Mouse (Mus musculus) layer of hippocampus, adult 18-20 months (tissue): Measurements from ENCODE around the gene Tnk1. TPM values are rescaled to one million over a fixed set of nuclear protein-coding genes. Genes with fewer than 3 reads are reported as not detected.
A peak's percentile ranks its signal among the peaks of the same experiment; 100 is the strongest.

Experiments used
- DNase-seq, 2 experiments: peaks; one replicate each; pipeline ENCODE4 v3.0.0; 2022; ENCODE audit warnings: low spot score in 2 of 2
- long read RNA-seq: library from polyadenylated mRNA; stranded (forward); transcript quantifications from one replicate; pipeline ENCODE4 v2.0.0, GENCODE M21; 2021
- total RNA-seq, 2 experiments: library from RNA; stranded (reverse); gene quantifications; 2 replicates each; pipeline ENCODE4 v1.2.3; 2021

Gene Tnk1
- total RNA-seq = not detected
- long read RNA-seq = 0 reads

DNA sequence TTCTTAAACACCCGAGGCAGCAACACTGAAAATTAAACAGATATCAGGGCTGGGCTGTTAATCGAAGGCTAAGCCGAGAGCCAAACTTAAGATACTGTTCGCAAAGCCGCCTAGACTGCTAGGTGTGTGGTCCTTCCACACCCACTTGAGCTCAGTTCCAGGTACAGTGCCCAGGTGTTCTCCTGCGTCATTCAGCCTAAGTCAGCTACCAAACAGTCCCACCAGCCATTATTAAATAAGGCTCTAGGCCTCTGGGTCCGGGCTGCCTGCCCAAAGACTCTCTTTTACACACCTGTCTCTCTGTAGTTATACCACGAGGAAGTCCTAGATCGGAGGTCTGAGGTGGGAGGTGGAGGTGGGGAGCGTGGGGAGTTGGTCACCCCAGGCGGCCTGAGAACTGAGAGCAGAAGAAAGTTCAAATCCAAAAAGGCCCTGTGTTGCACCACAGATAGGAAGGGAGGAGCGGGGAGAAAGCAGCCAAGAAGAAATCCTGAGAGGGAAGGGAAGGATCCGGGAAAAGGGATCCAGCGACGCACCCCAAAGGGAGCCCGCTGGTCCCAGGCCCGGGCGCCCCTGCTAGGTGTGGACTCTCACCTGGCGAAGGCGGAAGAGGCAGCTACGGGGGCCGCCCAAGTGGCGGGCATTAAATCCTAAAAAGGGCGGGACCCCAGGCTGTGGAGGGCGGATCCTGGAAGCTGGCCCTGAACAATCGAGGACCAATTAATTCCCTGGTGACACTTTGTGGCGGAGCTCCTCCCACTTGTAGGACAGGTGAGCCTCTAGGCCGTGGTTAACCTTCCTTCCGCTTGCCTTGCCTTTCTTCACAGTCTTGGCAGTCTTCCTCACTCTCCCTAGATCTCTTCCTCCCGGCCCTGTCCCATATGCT, at the start of gene Tnk1:
Tnk1 (minus strand) TSS at position 618 of the 886 bp plus-strand sequence.
- DNase-seq = no peak

DNA sequence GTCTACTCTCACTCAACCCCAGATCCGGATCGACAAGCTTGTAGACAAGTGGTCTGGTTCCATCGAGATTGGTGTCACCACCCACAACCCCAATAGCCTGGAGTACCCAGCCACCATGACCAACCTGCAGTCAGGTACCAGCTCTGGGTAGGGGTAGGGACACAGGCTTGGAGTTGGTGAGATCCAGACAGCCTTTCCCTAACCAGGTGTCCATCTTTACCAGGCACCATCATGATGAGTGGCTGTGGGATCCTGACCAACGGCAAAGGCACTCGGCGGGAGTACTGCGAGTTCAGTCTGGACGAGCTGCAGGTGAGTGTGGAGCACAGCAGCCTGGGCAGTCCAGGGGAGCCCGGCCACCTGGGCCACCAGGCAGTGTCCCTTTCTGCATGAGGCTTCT, 45.8 kb upstream of the Tnk1 start:
- no peak for DNase-seq

GRCm38 (mm10) chr11:69902972-69903371, 44.4 kb upstream of the Tnk1 start:
- no peak for DNase-seq

DNA sequence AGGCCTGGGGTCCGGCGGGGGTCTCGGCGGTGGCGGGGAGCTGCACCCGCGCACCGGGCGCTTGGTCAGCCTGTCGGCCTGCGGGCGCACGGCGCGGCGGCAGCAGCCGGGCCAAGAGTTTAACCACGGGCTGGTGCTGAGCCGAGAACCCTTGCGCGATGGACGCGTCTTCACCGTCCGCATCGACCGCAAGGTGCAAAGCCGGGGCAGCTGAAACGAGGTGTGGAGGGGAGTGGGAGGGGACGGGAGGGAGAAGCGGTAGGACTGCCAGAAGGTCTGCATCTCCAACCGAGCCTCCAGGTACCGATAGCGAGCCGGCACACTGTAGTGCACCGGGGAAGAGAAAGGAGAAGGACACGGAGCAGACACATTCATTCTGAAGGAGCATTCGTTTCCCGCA, 43.5 kb upstream of the Tnk1 start:
- DNase-seq = no peak

DNA sequence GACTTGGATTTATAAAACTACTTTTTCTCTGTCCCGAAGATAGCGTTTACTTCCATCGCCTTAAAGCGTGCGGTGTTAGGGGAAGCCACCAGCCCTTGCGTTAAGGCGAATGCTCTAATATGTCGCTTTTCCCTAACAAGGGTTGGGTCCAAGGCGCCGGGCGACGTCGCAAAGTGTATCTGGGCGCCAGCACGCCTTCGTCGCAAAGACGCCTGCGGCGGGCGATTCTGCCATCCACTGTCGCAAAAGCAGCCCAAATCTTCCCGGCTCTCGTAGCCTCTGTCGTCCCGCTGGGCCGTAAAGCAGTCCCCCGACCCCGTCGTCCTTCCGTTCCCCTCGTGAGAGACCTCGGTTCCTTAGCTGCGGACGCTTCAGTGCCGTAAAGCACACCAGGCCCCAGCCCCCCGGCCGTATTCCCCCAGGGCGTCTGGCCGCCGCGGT, 42.9 kb upstream of the Tnk1 start:
- DNase-seq = peak; percentile 97 to 99

DNA sequence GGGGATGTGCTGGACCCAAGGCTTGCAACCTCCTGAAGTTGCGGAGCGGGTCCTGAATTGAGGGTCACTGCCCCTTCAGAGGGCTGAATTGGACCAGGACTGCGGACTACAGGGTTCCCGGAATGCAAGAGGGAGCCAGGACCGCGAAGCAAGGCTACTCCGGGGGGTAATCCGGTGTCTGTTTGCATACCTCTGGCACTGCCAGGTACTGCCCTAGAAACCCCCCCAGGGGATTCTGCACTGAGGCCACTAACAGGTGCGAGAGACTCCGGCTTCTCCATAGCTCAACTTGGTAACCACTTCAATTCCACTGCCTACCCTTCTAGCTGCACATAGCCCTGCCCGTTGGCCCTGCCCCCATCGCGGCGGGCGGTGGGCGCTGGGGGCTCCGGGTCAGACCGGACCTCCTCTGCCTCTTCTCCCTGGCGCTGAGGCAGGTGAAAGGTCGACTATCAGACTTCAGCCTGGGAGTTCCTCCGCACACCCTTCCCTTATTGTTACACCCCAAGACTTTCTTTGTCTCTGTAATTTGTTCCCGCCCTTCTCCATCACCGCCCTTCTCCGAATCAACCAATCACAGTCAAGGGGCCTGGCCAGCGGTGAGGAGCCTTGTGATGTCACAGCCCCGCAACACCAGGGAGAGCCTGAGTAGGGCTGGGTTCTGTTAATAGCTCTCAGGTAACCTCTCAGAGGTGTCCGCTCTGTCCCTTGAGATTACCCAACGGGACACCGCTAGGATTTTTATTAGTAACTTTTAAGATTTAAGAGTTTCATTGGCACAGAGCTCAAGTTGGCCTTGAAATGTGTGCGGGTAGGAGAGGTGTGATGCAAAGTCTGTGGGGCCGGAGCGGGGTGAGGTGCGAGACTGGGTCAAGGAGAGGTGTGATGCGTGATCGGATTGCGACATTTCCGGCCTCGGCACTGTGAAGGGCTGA, 42.2 kb upstream of the Tnk1 start, which contains the start of the genes 2810408A11Rik and Neurl4:
2810408A11Rik (minus strand) TSS at position 517 of the 935 bp plus-strand sequence.
Neurl4 (plus strand) TSS at position 602 of the 935 bp plus-strand sequence.
- DNase-seq = peak; percentile 86 to 90

DNA sequence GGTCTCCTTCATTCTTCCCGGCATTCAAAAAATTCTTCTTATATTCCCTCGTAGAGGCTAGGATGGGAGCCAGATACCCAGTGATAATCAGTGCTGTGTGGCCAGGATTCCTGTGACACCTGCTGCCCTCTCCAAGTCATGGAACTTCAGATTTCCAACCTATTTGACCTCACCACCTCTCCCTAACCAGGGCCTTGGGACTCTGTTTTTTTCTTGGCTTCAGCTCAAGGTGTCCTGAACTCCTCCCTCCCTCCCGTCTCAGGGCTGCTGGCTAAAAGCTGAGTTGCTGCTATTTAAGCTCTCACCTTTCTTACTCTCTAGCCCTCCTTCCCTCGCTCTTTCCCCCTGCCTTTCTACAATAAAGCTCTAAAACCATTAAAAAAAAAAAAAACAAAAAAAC, 41.3 kb upstream of the Tnk1 start:
- no peak for DNase-seq

- no peak for DNase-seq
Measured at GRCm38 (mm10) chr11:69895291-69895690, 36.8 kb upstream of the Tnk1 start, which contains the start of gene Acap1. Gene Acap1 (minus strand): TSS chr11:69895539.

DNA sequence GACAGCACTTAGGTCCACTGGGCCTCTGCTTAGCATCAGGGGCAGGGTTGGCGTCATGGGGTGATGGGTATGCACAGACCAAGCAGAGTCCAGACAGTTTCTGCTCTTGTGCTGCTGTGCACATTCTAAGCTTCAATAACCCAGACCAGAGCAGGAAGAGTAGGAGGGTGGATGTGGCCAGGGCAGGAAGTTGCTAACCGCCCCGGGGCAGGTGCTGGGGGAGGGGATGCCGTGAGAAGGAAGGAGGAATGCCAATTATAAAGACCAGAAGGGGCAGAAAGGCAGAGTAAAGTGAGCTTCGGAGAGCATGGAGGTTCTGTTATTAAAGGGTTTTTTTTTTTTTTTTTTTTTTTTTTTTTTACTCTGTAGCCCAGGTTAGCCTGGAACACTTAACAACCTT, 36.1 kb upstream of the Tnk1 start:
- no peak for DNase-seq

DNA sequence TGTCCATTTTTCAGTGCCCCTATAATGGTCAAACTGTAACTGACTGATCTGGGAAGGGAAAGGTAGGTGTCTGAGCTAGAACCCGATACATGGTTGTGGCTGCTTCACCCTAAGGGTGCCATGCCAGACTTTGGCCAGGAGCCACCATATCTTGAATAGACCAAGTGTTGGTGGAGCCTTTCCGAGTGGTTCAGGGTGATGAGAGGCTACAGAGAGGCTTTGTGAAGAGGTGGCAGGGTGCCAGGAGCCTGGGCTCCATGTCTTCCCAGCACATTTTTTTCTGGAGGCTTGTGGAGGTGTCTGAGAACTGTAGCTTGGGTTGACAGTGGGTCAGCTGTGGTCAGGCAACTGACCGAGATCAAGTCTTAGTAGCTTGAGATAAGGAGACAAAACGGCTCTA, 33.0 kb upstream of the Tnk1 start:
- peak in 1 of 2 experiments; percentile 34 for DNase-seq

DNA sequence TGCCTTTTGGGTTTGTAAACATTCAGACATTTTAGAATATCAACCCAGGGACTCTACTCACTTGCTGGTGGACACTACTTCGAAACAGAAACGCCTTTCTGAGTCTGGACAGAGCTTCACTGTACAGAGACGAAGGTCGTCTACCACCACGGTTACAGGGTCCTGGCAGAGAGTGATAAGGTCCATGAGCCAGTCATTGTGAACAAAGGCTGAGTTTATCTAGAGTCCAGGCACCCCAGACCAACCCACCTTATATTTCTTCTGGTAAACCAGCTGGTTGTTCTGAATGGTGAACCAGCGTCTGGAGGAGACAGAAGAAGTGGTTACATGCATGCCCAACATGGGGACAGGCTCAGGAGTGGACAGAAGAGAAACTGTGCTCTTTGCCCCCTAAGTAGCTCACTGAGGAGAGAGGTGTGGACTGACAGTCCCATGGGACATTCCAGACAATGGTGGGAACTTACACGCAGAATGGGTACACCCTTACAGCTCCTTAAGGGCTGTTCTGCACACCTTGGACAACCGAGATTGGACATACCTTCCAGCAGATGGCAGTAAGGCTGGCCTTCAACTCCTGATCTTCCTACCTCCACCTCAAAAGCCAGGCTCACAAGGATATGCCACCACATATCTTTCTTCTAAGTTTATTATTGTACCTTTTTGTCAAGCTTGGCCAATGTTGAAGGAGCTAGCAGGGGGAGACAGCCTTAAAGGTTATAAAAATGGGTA, 28.5 kb upstream of the Tnk1 start:
- no peak for DNase-seq

GRCm38 (mm10) chr11:69884663-69885062, 26.1 kb upstream of the Tnk1 start:
- no peak for DNase-seq

GRCm38 (mm10) chr11:69884240-69884639, 25.7 kb upstream of the Tnk1 start:
- no peak for DNase-seq

DNA sequence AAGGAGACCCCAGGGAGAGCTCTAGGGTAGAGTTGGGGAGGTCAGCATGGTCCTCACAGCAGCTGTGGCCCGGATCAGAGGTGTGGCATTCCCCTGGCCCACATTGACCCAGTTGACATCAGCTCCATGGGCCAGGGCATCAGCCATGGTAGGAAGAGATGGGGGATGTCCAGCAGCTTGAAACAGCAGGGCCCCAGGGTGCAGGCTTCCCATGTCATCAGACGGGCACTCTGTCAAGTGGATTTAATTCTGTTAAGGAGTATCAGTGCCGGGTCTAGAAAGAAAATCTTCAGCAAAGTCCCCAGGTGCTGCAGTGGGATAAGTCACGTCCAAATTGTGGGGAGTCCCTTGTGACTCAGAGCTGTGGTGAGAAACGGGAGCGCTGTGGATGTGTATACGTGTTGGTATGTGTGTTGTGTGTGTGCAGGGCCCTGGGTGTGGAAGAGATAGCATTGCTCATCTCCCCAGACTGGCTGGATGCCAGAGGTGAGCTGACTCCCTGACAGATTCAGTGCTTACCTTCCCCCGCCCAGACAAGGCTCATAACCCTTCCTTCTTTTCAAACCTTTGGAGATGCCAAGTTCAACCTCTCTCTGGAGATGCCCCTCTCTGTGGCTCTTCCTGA, 25.1 kb upstream of the Tnk1 start:
- DNase-seq = no peak

DNA sequence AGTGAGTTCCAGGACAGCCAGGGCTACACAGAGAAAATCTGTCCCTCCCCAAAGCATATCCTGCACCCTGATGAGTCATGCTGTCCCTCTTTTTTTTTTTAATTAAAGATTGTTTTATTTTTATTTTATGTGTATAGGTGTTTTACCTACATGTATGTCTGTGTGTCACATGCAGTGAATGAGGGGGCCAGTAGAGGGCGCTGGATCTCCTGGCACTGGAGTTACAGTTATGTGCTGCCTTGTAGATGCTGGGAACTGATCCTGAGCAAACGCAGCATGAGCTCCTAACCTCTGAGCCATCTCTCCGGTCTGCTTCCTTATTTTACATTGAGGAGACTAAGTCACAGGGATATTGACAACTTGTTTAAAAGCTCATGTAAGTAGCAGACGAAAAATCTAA, 24.5 kb upstream of the Tnk1 start:
- DNase-seq = no peak

GRCm38 (mm10) chr11:69881787-69882670, 23.5 kb upstream of the Tnk1 start:
- DNase-seq = no peak

DNA sequence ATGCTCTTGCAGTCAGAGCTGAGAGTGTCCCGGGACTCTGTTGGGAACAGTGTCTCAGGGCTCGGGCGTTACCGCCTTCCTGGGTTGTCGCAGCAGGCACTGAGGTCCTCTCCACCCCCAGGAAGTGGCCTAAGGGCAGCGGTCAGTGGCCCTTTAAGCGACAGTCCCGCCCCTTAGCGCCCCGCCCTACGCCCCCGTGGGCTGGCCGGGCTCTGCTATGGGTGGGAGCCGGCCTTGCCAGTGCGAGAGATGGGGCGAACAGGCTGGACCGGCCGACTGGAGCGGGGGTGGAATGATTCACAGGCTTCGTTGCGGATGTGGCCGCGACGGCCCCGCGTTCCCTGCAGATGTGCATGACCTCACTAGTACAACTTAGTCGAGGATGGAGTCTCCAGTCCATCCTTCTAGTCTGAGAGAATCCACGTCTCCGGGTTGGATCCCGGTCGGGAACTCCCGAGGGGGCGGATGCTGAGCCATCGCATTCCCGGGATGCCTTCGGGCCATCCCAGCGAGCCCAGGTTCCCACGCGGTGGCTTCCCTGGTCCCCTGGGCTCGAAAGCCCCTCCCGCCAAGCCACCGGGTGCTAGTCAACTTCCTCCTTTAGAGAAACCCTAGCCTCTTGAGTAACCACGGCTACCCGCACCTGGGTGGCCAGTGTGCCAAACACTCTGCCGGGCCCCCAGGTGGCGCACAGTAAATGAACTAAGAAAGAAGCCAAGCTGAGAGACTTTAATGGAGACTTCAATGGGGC, 22.5 kb upstream of the Tnk1 start, which contains the start of gene Kctd11:
Kctd11 (minus strand) TSS at position 554 of the 751 bp plus-strand sequence.
- DNase-seq = peak; percentile 35 to 57

GRCm38 (mm10) chr11:69880506-69880852, 21.9 kb upstream of the Tnk1 start:
- DNase-seq = peak in 1 of 2 experiments; percentile 44

DNA sequence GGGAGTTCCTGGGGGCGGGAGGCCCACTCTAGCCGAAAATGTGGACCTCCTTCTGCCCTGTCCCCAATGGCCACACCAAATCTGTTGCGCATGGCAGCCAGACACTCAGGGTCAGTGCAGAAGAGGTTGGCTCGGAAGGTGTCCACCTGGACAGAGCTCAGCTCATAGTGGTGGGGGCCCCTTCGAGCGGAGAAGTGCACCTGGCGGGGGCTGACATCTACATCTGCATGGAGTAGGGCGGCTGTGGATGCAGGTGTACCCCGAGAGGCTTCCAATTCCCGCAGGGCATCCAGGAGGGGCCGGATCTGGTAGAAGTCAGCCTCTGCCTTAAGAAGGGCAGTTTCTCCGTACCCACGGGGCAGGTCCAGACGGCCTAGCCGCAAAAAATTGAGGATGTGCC, 21.2 kb upstream of the Tnk1 start:
- no peak for DNase-seq
